Mouse (Mus musculus) erythroblast, embryonic 14.5 days (primary cell): ENCODE measurements around the gene Rora.

ENCODE experiments used
- GATA1 ChIP-seq: IDR thresholded peaks from 2 replicates; pipeline ENCODE4 v1.6.1; 2012; ENCODE audit warnings: low read length, inconsistent platforms, mixed read lengths
- TAL1 ChIP-seq: IDR thresholded peaks from 3 replicates; pipeline ENCODE4 v1.6.1; 2012; ENCODE audit warnings: low read length, inconsistent platforms, mixed read lengths

- TF ChIP-seq TAL1 (no peak), GATA1 (no peak)
Measured at GRCm38 (mm10) chr9:69036296-69036695, 382.7 kb downstream of the Rora start.
